Mouse (Mus musculus) myocyte (in vitro differentiated cells): ENCODE data around the gene Lmnb2. TPM values are rescaled to one million over a fixed set of nuclear protein-coding genes. Genes with fewer than 3 reads are reported as not detected.

Source experiments
- H3K27me3 ChIP-seq: one replicate; pipeline ENCODE4 v1.6.1; 2011; ENCODE audit not compliant: control insufficient read depth, insufficient read depth, insufficient read length
- H3K36me3 ChIP-seq: one replicate; pipeline ENCODE4 v1.6.1; 2011; ENCODE audit not compliant: control insufficient read depth, insufficient read depth
- H3K4me2 ChIP-seq: one replicate; pipeline ENCODE4 v1.6.1; 2011; ENCODE audit warnings: low read depth, control low read depth
- H3K4me3 ChIP-seq: one replicate; pipeline ENCODE4 v1.5.1; 2011; ENCODE audit warnings: mild to moderate bottlenecking, control low read depth, moderate library complexity
- H3K79me2 ChIP-seq: one replicate; pipeline ENCODE4 v1.6.1; 2011; ENCODE audit not compliant: control insufficient read depth, insufficient read depth
- H3ac ChIP-seq: one replicate; pipeline ENCODE4 v1.6.1; 2011; ENCODE audit not compliant: control insufficient read depth, insufficient read length
- CEBPB ChIP-seq: IDR thresholded peaks from 2 replicates; pipeline ENCODE4 v1.6.1; 2011; ENCODE audit warnings: mild to moderate bottlenecking, moderate library complexity; ENCODE audit not compliant: poor library complexity, insufficient read depth, severe bottlenecking
- E2F4 ChIP-seq: IDR thresholded peaks from one replicate; pipeline ENCODE4 v1.6.1; 2011; ENCODE audit warnings: mild to moderate bottlenecking, control low read depth, moderate library complexity; ENCODE audit not compliant: insufficient read depth
- MAX ChIP-seq: IDR thresholded peaks from one replicate; pipeline ENCODE4 v1.6.1; 2011; ENCODE audit warnings: low read depth, mild to moderate bottlenecking, control low read depth
- MYOD1 ChIP-seq, 3 experiments: IDR thresholded peaks; one replicate each; pipeline ENCODE4 v1.6.1; 2011; ENCODE audit warnings: control low read depth in 2 of 3, low read depth in 2 of 3, mild to moderate bottlenecking in 2 of 3, moderate library complexity in 1 of 3; ENCODE audit not compliant: insufficient read length in 2 of 3, control insufficient read depth in 1 of 3
- MYOG ChIP-seq, 3 experiments: IDR thresholded peaks; one replicate each; pipeline ENCODE4 v1.6.1; 2011; ENCODE audit warnings: control low read depth in 2 of 3, low read depth in 2 of 3, mild to moderate bottlenecking in 2 of 3; ENCODE audit not compliant: insufficient read length in 2 of 3, control insufficient read depth in 1 of 3, insufficient read depth in 1 of 3
- POLR2A ChIP-seq: IDR thresholded peaks from one replicate; pipeline ENCODE4 v1.6.1; 2011; ENCODE audit warnings: low read depth, mild to moderate bottlenecking, control low read depth, moderate library complexity; ENCODE audit not compliant: insufficient read length
- POLR2AphosphoS2 ChIP-seq: IDR thresholded peaks from one replicate; pipeline ENCODE4 v1.6.1; 2011; ENCODE audit warnings: low read depth, control low read depth; ENCODE audit not compliant: insufficient read length
- REST ChIP-seq: IDR thresholded peaks from one replicate; pipeline ENCODE4 v1.6.1; 2011; ENCODE audit warnings: mild to moderate bottlenecking, control low read depth, moderate library complexity; ENCODE audit not compliant: insufficient read depth, insufficient read length
- SRF ChIP-seq: IDR thresholded peaks from one replicate; pipeline ENCODE4 v1.6.1; 2011; ENCODE audit warnings: low read depth; ENCODE audit not compliant: control insufficient read depth, insufficient read length
- TCF12 ChIP-seq: IDR thresholded peaks from one replicate; pipeline ENCODE4 v1.6.1; 2011; ENCODE audit warnings: mild to moderate bottlenecking, control low read depth; ENCODE audit not compliant: poor library complexity, insufficient read depth, severe bottlenecking
- TCF3 ChIP-seq: IDR thresholded peaks from one replicate; pipeline ENCODE4 v1.6.1; 2011; ENCODE audit warnings: low read depth, control low read depth; ENCODE audit not compliant: insufficient read length
- USF1 ChIP-seq: IDR thresholded peaks from one replicate; pipeline ENCODE4 v1.6.1; 2011; ENCODE audit warnings: low read depth, mild to moderate bottlenecking, control low read depth, moderate library complexity
- polyA plus RNA-seq: library from polyadenylated mRNA; unstranded; fragments of >200 nt; fragmentation: generic; extraction: Trizol; gene quantifications from one replicate; pipeline ENCODE4 v1.2.1, GENCODE M21; 2012; ENCODE audit warnings: missing spikeins

Gene Lmnb2
- polyA plus RNA-seq, 1 experiment: 65.2 TPM

GRCm38 (mm10) chr10:80952449-80952848, 34.4 kb upstream of the Lmnb2 start:
- Histone ChIP-seq H3K4me3 (no peak overlapping the region), H3K36me3 (no peaks in the 10 kb centered on the region), H3K79me2 (no peaks in the 10 kb centered on the region), H3K4me2 (no peak overlapping the region), H3ac (no peak overlapping the region), H3K27me3 (no peaks in the 10 kb centered on the region)
- no peak for TF ChIP-seq SRF
- no peak for TF ChIP-seq MYOG (IDR thresholded peaks at IDR 0.05; ENCODE audit: control insufficient read depth in 1 of 3, insufficient read depth in 1 of 3, insufficient read length in 2 of 3, low read depth in 2 of 3)

GRCm38 (mm10) chr10:80951761-80952390, 33.8 kb upstream of the Lmnb2 start:
- H3ac ChIP-seq: no peak overlapping the region
- no peak overlapping the region for H3K4me3 ChIP-seq
- no peak for TF ChIP-seq MAX
- TF ChIP-seq TCF12: no peak
- no peak for TF ChIP-seq REST
- no peak for TF ChIP-seq MYOD1 (IDR thresholded peaks at IDR 0.05; ENCODE audit: control insufficient read depth in 1 of 3, insufficient read length in 2 of 3, low read depth in 2 of 3)
- TF ChIP-seq POLR2A: no peak
- no peak for TF ChIP-seq USF1
- TF ChIP-seq CEBPB: no peak
- no peak for TF ChIP-seq SRF
- no peak for TF ChIP-seq TCF3
- TF ChIP-seq MYOG (IDR thresholded peaks at IDR 0.05; ENCODE audit: control insufficient read depth in 1 of 3, insufficient read depth in 1 of 3, insufficient read length in 2 of 3, low read depth in 2 of 3): no peak
- no peak for TF ChIP-seq POLR2AphosphoS2
- H3K79me2 ChIP-seq: no peaks in the 10 kb centered on the region
- H3K4me2 ChIP-seq: no peak overlapping the region
- no peaks in the 10 kb centered on the region for H3K27me3 ChIP-seq
- no peaks in the 10 kb centered on the region for H3K36me3 ChIP-seq

GRCm38 (mm10) chr10:80950314-80950713, 32.3 kb upstream of the Lmnb2 start:
- Histone ChIP-seq H3K4me3 (no peak overlapping the region), H3K36me3 (no peaks in the 10 kb centered on the region), H3K27me3 (no peaks in the 10 kb centered on the region), H3K79me2 (no peaks in the 10 kb centered on the region), H3ac (no peak overlapping the region), H3K4me2 (no peak overlapping the region)
- TF ChIP-seq MAX: no peak

GRCm38 (mm10) chr10:80949081-80949480, 31.0 kb upstream of the Lmnb2 start:
- Histone ChIP-seq H3K79me2 (no peaks in the 10 kb centered on the region), H3K36me3 (no peaks in the 10 kb centered on the region), H3ac (no peak overlapping the region), H3K4me2 (peak overlapping the region; percentile 58), H3K27me3 (no peaks in the 10 kb centered on the region), H3K4me3 (no peak overlapping the region)
- TF ChIP-seq MYOG (IDR thresholded peaks at IDR 0.05; ENCODE audit: control insufficient read depth in 1 of 3, insufficient read depth in 1 of 3, insufficient read length in 2 of 3, low read depth in 2 of 3): no peak
- no peak for TF ChIP-seq MAX
- no peak for TF ChIP-seq E2F4
- TF ChIP-seq REST: no peak
- no peak for TF ChIP-seq SRF

- Histone ChIP-seq H3K27me3 (no peaks in the 10 kb centered on the region), H3ac (no peak overlapping the region), H3K79me2 (no peaks in the 10 kb centered on the region), H3K4me2 (peak overlapping the region; percentile 62), H3K36me3 (no peaks in the 10 kb centered on the region), H3K4me3 (no peak overlapping the region)
- peak; percentile 73 for TF ChIP-seq USF1
- no peak for TF ChIP-seq REST
- TF ChIP-seq TCF12: no peak
- TF ChIP-seq POLR2A: no peak
These were observed 30.5 kb upstream of the Lmnb2 start for GRCm38 (mm10) chr10:80948570-80948969.

- no peak overlapping the region for H3K4me3 ChIP-seq
- peak overlapping the region; percentile 62 for H3K4me2 ChIP-seq
- no peaks in the 10 kb centered on the region for H3K79me2 ChIP-seq
- no peaks in the 10 kb centered on the region for H3K27me3 ChIP-seq
- TF ChIP-seq MAX (no peak), SRF (no peak), MYOD1 (IDR thresholded peaks at IDR 0.05; ENCODE audit: control insufficient read depth in 1 of 3, insufficient read length in 2 of 3, low read depth in 2 of 3) (peak in 2 of 3 experiments; percentile 32 to 58), CEBPB (no peak), TCF3 (no peak), E2F4 (no peak), POLR2A (no peak), REST (no peak), USF1 (no peak), MYOG (IDR thresholded peaks at IDR 0.05; ENCODE audit: control insufficient read depth in 1 of 3, insufficient read depth in 1 of 3, insufficient read length in 2 of 3, low read depth in 2 of 3) (peak; percentile 18 to 96 (median 52))
- H3K36me3 ChIP-seq: no peaks in the 10 kb centered on the region
- no peak overlapping the region for H3ac ChIP-seq
These were observed 29.8 kb upstream of the Lmnb2 start for GRCm38 (mm10) chr10:80947802-80948201.
